Mouse (Mus musculus): ENCODE measurements at regions not wholly inside any gene's neighbourhood (a gene's known extent, or its start where the extent isn't known, plus 50 kb on each side); places are given as distances from the start of the nearest gene placed in this dataset.

DNA sequence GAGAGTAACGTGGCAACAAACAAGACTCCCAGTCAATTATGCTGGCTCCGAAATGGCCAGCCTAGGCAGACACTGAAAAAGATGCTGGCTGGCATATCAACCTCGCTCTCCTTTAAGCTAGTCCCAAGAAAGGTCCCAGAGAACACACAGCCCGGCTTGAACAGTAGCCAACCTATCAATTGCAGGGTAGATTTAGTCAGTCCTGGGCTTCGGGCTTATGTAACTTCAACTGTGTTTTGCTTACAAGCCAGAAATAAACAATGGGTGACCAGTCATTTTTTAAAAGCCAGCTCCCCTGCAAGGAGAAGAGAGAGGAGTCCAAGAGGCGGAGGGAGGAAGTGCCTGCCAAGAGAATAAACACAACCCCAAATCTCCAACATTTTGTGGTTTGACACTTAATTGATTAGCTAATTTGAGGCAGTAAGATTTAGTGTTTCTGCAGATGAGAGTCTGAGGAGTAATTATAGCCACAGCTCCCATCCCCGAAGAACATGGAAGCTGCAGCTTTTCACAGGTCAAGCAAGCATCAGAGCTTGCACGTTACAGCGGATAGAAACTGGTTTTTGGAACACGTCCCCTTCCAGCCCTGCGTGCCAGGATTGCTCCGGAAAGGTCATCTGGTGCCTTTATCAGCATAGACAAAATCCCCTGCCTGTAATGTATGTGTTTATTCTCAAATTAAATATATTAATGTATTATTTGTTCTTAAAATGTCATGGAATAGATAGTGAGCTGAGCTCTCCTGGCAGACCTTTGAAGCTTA lies 322.1 kb downstream of the Gm45692 start:
- intact Hi-C loops (cut with DNase I) = loop anchor here (2.0 to 10.0 kb wide), 4 partner anchors 59 to 539 kb away; no protein-coding TSS in a partner anchor

DNA sequence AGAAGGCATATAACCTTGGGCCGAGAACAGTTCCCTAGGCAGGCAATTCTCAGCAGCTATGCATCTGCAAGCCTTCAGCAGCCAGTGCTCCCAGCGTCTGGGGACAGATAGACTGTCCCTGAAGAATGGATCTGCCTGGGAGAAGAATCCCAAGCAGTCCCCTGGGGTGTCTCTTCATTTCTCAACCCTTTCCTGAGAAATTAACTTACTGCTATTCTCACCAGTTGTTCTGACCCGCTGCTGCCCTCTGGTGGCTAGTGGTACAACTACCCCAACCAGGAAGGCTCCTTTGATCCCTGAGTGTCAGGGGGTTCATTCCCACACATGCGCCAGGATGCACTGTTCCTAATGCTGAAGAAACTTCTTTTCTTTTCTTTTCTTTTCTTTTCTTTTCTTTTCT lies 323.7 kb downstream of the Gm45692 start:
- intact Hi-C loops (cut with DNase I) = loop anchor here (2.0 to 10.0 kb wide), 4 partner anchors 61 to 538 kb away; no protein-coding TSS in a partner anchor

- intact Hi-C loops (cut with DNase I) = loop anchor here (2.0 to 10.0 kb wide), 4 partner anchors 61 to 537 kb away; no protein-coding TSS in a partner anchor
Observed at GRCm38 (mm10) chr8:26443735-26444134, 324.4 kb downstream of the Gm45692 start.

- intact Hi-C loops (cut with DNase I) = loop anchor here (10.0 kb wide), 1 partner anchor 261 kb away; no protein-coding TSS in a partner anchor
Observed at GRCm38 (mm10) chr8:26445991-26446390, 326.7 kb downstream of the Gm45692 start.

GRCm38 (mm10) chr8:26447886-26448640 lies 328.7 kb downstream of the Gm45692 start:
- intact Hi-C loops (cut with DNase I) = loop anchor here (10.0 kb wide), 1 partner anchor 263 kb away; no protein-coding TSS in a partner anchor

GRCm38 (mm10) chr8:26449291-26449690 lies 330.0 kb downstream of the Gm45692 start:
- intact Hi-C loops (cut with DNase I) = loop anchor here (10.0 kb wide), 1 partner anchor 264 kb away; no protein-coding TSS in a partner anchor

GRCm38 (mm10) chr8:26450543-26450942 lies 331.2 kb downstream of the Gm45692 start:
- intact Hi-C loops (cut with DNase I) = loop anchor here (5.0 kb wide), 1 partner anchor 57 kb away; no protein-coding TSS in a partner anchor

- intact Hi-C loops (cut with DNase I) = loop anchor here (5.0 kb wide), 1 partner anchor 54 kb away; no protein-coding TSS in a partner anchor
Observed at GRCm38 (mm10) chr8:26452976-26453573, 333.7 kb downstream of the Gm45692 start.

- intact Hi-C loops (cut with DNase I) = no loop called here
Observed at GRCm38 (mm10) chr8:26465346-26465745, 346.0 kb downstream of the Gm45692 start.

DNA sequence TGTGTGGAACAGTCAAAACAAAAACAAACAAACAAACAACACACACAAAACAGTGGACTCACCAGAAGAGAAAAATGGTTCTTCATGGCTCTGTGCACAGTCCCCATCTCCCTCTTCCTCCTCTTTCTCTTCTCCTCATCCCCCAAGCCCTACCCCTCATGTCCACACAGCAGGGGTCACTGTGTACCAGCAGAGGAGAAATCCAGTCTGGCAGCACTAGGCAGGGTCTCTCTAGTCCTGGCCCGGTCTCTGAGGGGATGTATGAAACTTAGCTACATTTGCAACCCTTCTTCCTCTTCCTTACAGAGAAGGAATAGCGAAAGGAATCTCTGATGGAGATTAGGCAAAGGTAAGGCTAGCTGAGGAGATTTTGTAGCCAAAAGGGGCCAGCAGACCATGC lies 349.1 kb downstream of the Gm45692 start:
- intact Hi-C loops (cut with DNase I) = no loop called here

DNA sequence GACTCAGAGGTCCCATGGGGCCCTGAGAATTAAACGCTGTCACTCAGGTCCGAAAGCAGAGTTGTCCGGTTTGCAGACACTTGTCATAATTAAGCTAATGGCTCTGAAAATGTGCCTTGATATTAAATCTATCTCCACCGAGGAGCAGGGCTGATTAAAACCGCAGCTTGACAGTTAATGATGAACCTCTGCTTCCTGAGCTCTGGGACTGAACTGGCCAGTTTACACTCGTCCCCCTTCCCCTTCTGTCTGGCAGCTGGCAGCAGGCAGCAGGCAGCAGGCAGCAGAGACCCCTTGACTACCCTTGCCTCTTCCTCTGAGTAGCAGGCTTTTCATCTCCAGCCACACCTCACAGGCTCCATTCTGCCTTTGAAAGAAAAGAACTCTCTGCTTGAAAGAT lies 350.4 kb downstream of the Gm45692 start:
- intact Hi-C loops (cut with DNase I) = no loop called here

- intact Hi-C loops (cut with DNase I) = no loop called here
Observed at GRCm38 (mm10) chr8:26471811-26472550, 352.6 kb downstream of the Gm45692 start.

DNA sequence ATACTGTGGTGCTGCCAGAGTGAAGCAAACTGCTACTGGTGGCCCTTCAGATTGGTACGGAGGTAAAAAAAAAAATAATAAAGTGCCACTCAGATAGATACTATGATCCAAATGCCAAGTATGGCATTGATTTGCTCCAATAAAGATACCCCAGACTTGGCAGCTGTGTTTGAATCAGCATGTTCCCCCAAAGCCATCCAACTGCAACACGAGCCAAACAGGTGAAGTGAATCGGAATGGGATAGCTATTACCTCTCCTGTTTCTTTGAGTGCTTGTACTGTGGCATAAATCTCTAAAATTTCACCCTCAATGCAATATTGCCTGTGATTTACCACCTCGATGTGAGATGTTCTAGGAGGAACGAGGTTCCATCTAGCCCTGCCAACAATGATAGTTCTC lies 365.4 kb downstream of the Gm45692 start:
- intact Hi-C loops (cut with DNase I) = no loop called here

DNA sequence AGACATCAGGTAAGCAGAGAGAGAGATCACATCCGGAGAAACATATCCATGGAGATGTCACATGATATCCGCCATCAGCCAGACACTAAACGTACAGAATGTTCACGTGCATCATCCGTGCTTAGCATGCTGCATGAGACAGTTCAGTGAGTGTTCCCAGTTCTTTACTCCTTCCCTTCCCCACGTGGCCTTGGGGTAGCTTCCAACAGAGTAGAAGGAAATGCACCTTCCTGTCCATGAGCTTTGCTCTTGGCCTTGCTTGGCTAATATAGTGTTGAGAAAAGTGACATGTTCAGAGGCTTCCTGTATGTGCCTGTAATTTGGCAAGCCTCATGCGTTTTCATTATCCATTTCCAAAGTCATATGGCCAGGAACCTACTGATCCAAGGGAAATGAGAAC lies 368.5 kb downstream of the Gm45692 start:
- intact Hi-C loops (cut with DNase I) = no loop called here

GRCm38 (mm10) chr8:26488590-26488989 lies 369.3 kb downstream of the Gm45692 start:
- intact Hi-C loops (cut with DNase I) = no loop called here

DNA sequence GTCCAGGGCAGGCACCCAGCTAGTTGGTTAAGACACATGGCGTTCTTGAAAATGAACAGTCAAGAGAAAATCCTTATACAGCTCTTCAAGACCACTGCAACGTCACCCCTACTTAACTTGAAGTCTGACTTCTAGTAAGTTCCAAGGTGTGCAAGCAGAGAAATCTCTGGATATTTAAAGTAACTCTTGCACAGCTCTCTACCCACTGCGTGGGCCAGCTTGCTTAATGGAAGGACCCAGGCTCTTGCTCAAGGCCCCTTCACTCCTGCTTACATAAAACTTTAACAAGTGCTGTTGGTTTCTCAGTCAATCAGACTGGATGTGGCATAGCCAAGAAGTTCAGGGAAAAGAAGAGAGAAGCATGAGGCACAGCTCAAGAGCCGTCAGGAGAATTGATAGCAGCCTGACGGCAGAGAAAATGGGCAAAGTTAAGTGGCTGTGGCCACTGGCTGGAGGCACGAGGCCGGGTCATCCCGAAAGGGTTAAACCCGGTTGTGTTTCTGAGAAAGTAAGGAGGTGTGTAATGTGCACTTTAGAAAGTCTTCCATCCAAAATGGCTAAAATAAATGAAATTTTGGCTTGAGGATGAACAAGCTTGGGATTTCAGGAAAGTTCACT lies 382.0 kb downstream of the Gm45692 start:
- intact Hi-C loops (cut with DNase I) = no loop called here

DNA sequence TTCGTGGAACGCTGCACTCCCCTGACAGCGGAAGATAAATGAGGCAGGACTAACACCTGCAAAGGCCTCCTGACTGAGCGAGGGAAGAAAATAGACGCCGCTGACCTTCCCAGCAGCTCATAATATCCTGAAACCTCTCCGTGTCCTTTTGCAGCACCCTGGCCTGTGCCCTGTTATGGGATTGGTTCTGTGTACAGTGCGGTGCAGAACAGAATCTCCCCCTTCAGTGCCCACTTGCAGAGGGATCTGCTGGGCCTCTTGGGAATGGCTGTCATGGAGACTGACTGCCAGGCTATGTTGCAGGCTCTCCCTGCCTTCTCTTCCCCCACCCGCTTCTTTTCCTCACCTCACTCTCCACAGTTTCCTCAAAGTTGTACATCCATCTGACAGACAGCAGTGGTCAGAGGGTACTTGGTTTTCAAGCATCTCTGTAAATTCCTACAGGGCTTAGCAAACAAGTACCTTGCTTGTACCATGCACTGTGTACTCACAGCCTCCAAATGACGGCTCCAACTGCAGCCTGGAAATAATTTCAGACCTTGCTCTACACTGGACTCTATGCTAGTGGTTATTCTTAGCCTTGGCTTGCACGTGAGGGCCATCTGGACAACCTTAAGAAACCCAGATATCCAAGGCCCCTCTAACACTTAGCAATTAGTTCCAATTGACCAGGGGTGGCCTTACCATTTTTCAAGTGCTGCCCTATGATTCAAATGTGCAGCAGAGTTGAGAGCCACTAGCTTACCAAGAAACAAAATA lies 382.7 kb downstream of the Gm45692 start:
- intact Hi-C loops (cut with DNase I) = no loop called here

- intact Hi-C loops (cut with DNase I) = no loop called here
Observed at GRCm38 (mm10) chr8:26502772-26503171, 383.4 kb downstream of the Gm45692 start.

DNA sequence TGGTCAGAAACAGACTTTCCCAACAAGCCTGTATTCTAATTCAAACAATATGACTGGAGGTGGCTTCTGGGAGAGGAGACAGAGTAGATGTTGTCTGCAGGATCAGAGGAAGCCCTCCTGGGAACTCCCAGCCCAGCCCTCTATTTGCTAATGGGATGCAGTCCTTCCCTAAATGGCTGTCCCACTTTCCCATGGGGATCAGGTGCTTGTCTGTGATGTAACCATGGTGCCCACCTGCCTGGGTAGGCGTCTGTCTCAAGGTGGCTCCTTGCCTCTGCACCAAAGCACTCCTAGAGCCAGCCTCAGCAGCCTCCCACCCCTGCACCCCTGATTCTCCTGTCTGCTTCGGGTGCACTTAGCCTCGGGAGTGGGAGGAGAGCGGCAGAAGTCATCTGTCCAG lies 384.6 kb downstream of the Gm45692 start:
- intact Hi-C loops (cut with DNase I) = no loop called here

Data from adrenal gland (tissue).